Mouse (Mus musculus): Measurements from ENCODE around the gene Cd163. TPM values are rescaled to one million over a fixed set of nuclear protein-coding genes. Genes with fewer than 3 reads are reported as not detected.
"Not testable (repeated sequence)": the region's sequence is repeated elsewhere in the genome, so short reads cannot be mapped to it uniquely, and the experiment has no call there.

Cd163 gene
- 0.61 and 0.68 TPM in 2 replicates for polyA plus RNA-seq (2015; fragmentation: Nextera tagmentation; extraction: Ambion mirVana)

- 82% methylated on average over 4 of the region's 4 CpGs for WGBS
- no peak within 1 kb of the TSS for H3K4me2 ChIP-seq (replicated peaks; ENCODE audit: low read depth, low read length)
Observed at GRCm38 (mm10) chr6:124304356-124304755, at the start of gene Cd163. Cd163 (plus strand) TSS chr6:124304656.

GRCm38 (mm10) chr6:124255721-124256470, 48.6 kb upstream of the Cd163 start:
- Histone ChIP-seq H3K9ac (replicated peaks; ENCODE audit: low read length) (no peak overlapping the region), H3K4me1 (ENCODE audit: insufficient read depth, low read length) (no peaks in the 10 kb centered on the region), H3K9me3 (ENCODE audit: low read length) (no peaks in the 10 kb centered on the region), H3K4me2 (replicated peaks; ENCODE audit: low read depth, low read length) (no peak overlapping the region), H3K27me3 (ENCODE audit: insufficient read depth, low read length) (no peaks in the 10 kb centered on the region), H3K36me3 (ENCODE audit: insufficient read depth, low read length) (no peaks in the 10 kb centered on the region), H3K27ac (ENCODE audit: low read length) (no peak overlapping the region), H3K4me3 (ENCODE audit: low read length) (no peak overlapping the region)
- 74% methylated on average over 6 of the region's 6 CpGs for WGBS
- ATAC-seq (ENCODE audit: low FRiP score, low TSS enrichment): no peak

More at GRCm38 (mm10) chr6:124304356-124304755, at the start of gene Cd163:
- H3K36me3 ChIP-seq (ENCODE audit: insufficient read depth, low read length): no peaks in the 10 kb centered on the region
- no peak within 1 kb of the TSS for H3K27ac ChIP-seq (ENCODE audit: low read length)
- H3K9ac ChIP-seq (replicated peaks; ENCODE audit: low read length): no peak within 1 kb of the TSS
- H3K9me3 ChIP-seq (ENCODE audit: low read length): no peaks in the 10 kb centered on the region
- H3K27me3 ChIP-seq (ENCODE audit: insufficient read depth, low read length): no peaks in the 10 kb centered on the region
- H3K4me1 ChIP-seq (ENCODE audit: insufficient read depth, low read length): no peaks in the 10 kb centered on the region
- no peak for ATAC-seq (ENCODE audit: low FRiP score, low TSS enrichment)
- H3K4me3 ChIP-seq (ENCODE audit: low read length): no peak within 1 kb of the TSS

GRCm38 (mm10) chr6:124260198-124260931, 44.1 kb upstream of the Cd163 start:
- H3K27me3 ChIP-seq (ENCODE audit: insufficient read depth, low read length): no peaks in the 10 kb centered on the region
- ATAC-seq (ENCODE audit: low FRiP score, low TSS enrichment): peak; percentile 82
- H3K36me3 ChIP-seq (ENCODE audit: insufficient read depth, low read length): no peaks in the 10 kb centered on the region
- no peak overlapping the region for H3K4me2 ChIP-seq (replicated peaks; ENCODE audit: low read depth, low read length)
- H3K9ac ChIP-seq (replicated peaks; ENCODE audit: low read length): no peak overlapping the region; the same call in 1 of the 2 replicates
- WGBS: 21% methylated on average over 12 of the region's 14 CpGs
- H3K4me3 ChIP-seq (ENCODE audit: low read length): no peak overlapping the region
- no peaks in the 10 kb centered on the region for H3K4me1 ChIP-seq (ENCODE audit: insufficient read depth, low read length)
- H3K9me3 ChIP-seq (ENCODE audit: low read length): no peaks in the 10 kb centered on the region
- no peak overlapping the region for H3K27ac ChIP-seq (ENCODE audit: low read length)

- H3K4me1 ChIP-seq (ENCODE audit: insufficient read depth, low read length): no peaks in the 10 kb centered on the region
- ATAC-seq (ENCODE audit: low FRiP score, low TSS enrichment): peak; percentile 67; the same call in 1 of the 2 replicates
- no peak overlapping the region for H3K4me2 ChIP-seq (replicated peaks; ENCODE audit: low read depth, low read length)
- no peaks in the 10 kb centered on the region for H3K36me3 ChIP-seq (ENCODE audit: insufficient read depth, low read length)
- H3K27me3 ChIP-seq (ENCODE audit: insufficient read depth, low read length): no peaks in the 10 kb centered on the region
- H3K4me3 ChIP-seq (ENCODE audit: low read length): no peak overlapping the region
- no peak overlapping the region for H3K27ac ChIP-seq (ENCODE audit: low read length)
- 6% methylated on average over 3 of the region's 3 CpGs for WGBS
- no peak overlapping the region for H3K9ac ChIP-seq (replicated peaks; ENCODE audit: low read length)
- no peaks in the 10 kb centered on the region for H3K9me3 ChIP-seq (ENCODE audit: low read length)
Observed at GRCm38 (mm10) chr6:124262696-124263095, 41.8 kb upstream of the Cd163 start.

- ATAC-seq (ENCODE audit: low FRiP score, low TSS enrichment): no peak
- Histone ChIP-seq H3K4me1 (ENCODE audit: insufficient read depth, low read length) (no peaks in the 10 kb centered on the region), H3K27ac (ENCODE audit: low read length) (no peak overlapping the region), H3K4me2 (replicated peaks; ENCODE audit: low read depth, low read length) (no peak overlapping the region), H3K4me3 (ENCODE audit: low read length) (no peak overlapping the region), H3K9me3 (ENCODE audit: low read length) (no peaks in the 10 kb centered on the region), H3K36me3 (ENCODE audit: insufficient read depth, low read length) (no peaks in the 10 kb centered on the region), H3K27me3 (ENCODE audit: insufficient read depth, low read length) (no peaks in the 10 kb centered on the region), H3K9ac (replicated peaks; ENCODE audit: low read length) (no peak overlapping the region)
- 77% methylated on average over 5 of the region's 5 CpGs for WGBS
Observed at GRCm38 (mm10) chr6:124273231-124273880, 31.1 kb upstream of the Cd163 start.

- Histone ChIP-seq H3K36me3 (ENCODE audit: insufficient read depth, low read length) (no peaks in the 10 kb centered on the region), H3K4me3 (ENCODE audit: low read length) (no peak overlapping the region), H3K4me1 (ENCODE audit: insufficient read depth, low read length) (no peaks in the 10 kb centered on the region), H3K27ac (ENCODE audit: low read length) (no peak overlapping the region), H3K27me3 (ENCODE audit: insufficient read depth, low read length) (no peaks in the 10 kb centered on the region), H3K9ac (replicated peaks; ENCODE audit: low read length) (no peak overlapping the region), H3K9me3 (ENCODE audit: low read length) (no peaks in the 10 kb centered on the region), H3K4me2 (replicated peaks; ENCODE audit: low read depth, low read length) (no peak overlapping the region)
- ATAC-seq (ENCODE audit: low FRiP score, low TSS enrichment): no peak
- WGBS: 66% methylated on average over 5 of the region's 5 CpGs
Observed at GRCm38 (mm10) chr6:124277641-124278040, 26.8 kb upstream of the Cd163 start.

- Histone ChIP-seq H3K9me3 (ENCODE audit: low read length) (no peaks in the 10 kb centered on the region), H3K9ac (replicated peaks; ENCODE audit: low read length) (no peak overlapping the region), H3K4me3 (ENCODE audit: low read length) (no peak overlapping the region), H3K4me1 (ENCODE audit: insufficient read depth, low read length) (no peaks in the 10 kb centered on the region), H3K4me2 (replicated peaks; ENCODE audit: low read depth, low read length) (no peak overlapping the region), H3K36me3 (ENCODE audit: insufficient read depth, low read length) (no peaks in the 10 kb centered on the region), H3K27me3 (ENCODE audit: insufficient read depth, low read length) (no peaks in the 10 kb centered on the region), H3K27ac (ENCODE audit: low read length) (no peak overlapping the region)
- WGBS: 82% methylated on average over 5 of the region's 5 CpGs
- no peak for ATAC-seq (ENCODE audit: low FRiP score, low TSS enrichment)
Observed at GRCm38 (mm10) chr6:124278291-124278690, 26.2 kb upstream of the Cd163 start.

- no peaks in the 10 kb centered on the region for H3K36me3 ChIP-seq (ENCODE audit: insufficient read depth, low read length)
- no peak overlapping the region for H3K4me3 ChIP-seq (ENCODE audit: low read length)
- no peaks in the 10 kb centered on the region for H3K4me1 ChIP-seq (ENCODE audit: insufficient read depth, low read length)
- ATAC-seq (ENCODE audit: low FRiP score, low TSS enrichment): no peak
- no peak overlapping the region for H3K9ac ChIP-seq (replicated peaks; ENCODE audit: low read length)
- H3K4me2 ChIP-seq (replicated peaks; ENCODE audit: low read depth, low read length): no peak overlapping the region
- 94% methylated on average over 4 of the region's 4 CpGs for WGBS
- no peak overlapping the region for H3K27ac ChIP-seq (ENCODE audit: low read length)
- H3K9me3 ChIP-seq (ENCODE audit: low read length): no peaks in the 10 kb centered on the region
- H3K27me3 ChIP-seq (ENCODE audit: insufficient read depth, low read length): no peaks in the 10 kb centered on the region
Observed at GRCm38 (mm10) chr6:124282731-124283130, 21.7 kb upstream of the Cd163 start.

- ATAC-seq (ENCODE audit: low FRiP score, low TSS enrichment); H3K27me3 ChIP-seq (ENCODE audit: insufficient read depth, low read length); H3K36me3 ChIP-seq (ENCODE audit: insufficient read depth, low read length); H3K9me3 ChIP-seq (ENCODE audit: low read length); H3K4me3 ChIP-seq (ENCODE audit: low read length); H3K9ac ChIP-seq (replicated peaks; ENCODE audit: low read length); H3K4me2 ChIP-seq (replicated peaks; ENCODE audit: low read depth, low read length); H3K27ac ChIP-seq (ENCODE audit: low read length); H3K4me1 ChIP-seq (ENCODE audit: insufficient read depth, low read length): not testable (repeated sequence)
- 93% methylated on average over 4 of the region's 5 CpGs for WGBS
Observed at GRCm38 (mm10) chr6:124297378-124297777, 7.1 kb upstream of the Cd163 start.
